Mouse (Mus musculus) mesoderm, embryonic 11.5 days (tissue): ENCODE measurements around the gene Fhdc1.

Experiments
- DNase-seq: peaks from one replicate; pipeline ENCODE4 v3.0.0-alpha.2; 2012; ENCODE audit warnings: low read depth, low spot score

Gene Fhdc1

DNA sequence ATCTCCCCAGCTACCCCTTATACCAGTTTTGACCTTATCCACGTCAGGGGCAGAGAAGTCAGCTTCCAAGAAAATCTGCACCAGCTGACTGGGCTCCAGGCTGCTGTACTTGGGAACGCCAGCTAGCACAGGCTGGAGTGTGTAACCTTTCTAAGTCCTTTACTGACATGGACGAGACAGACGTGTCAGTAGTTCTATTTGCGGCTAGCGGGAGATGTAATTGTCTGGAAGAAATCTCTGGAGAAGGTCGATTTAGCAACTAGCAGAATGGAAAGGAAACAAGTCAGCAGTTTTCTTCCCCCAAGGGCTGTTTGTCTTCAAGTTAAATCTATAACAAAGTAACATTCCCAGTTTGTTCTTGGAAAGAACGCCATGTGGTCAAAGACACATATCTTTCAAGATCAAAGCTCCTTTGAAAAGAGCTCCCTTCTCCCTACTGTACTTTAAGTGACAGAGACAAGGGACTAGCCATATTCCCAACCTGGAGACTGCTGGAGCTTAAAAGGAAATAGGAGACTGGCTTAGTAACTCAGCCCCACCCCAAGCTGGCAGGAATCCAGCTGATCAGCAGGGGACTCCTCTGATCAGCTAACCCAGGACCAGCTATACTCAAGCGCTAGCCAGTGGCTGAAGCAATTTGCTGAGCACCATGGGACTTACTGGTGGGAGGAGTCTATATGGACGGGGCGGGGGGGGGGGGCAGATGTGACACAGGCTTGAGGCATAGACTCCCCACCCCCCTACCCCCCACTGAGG is 44.8 kb downstream of the Fhdc1 start:
- peak; percentile 78 for DNase-seq

DNA sequence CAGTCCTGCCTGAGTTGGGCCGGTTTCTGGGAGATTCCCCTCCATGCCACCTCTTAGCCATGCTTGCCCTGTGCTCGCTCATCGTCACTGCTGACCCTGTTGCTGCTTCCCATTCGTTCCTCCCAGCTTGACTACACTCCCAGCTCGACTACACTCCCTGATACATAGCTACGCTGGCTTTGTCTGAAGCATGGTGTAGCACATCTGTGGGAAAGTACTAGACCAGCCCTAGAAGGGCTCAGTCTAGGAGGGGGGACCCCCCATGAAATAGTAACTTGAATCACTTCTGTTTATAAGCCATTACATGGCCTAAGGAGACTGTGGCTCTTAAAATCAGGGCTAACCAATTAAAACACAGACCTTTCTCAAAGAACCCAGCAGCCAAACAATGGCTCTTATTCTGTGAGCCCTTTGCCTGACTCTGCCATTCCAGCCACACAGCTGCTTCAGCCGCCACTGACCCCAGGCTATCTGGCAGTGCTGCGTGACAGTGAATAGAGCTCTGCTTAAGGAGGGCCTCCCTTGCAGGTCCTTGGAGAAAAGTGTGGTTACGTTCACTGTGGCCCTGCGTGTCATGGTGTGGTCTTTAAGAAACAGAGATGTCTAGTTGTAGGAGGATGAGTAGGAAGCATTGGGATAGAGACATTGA is 47.3 kb downstream of the Fhdc1 start:
- no peak for DNase-seq

DNA sequence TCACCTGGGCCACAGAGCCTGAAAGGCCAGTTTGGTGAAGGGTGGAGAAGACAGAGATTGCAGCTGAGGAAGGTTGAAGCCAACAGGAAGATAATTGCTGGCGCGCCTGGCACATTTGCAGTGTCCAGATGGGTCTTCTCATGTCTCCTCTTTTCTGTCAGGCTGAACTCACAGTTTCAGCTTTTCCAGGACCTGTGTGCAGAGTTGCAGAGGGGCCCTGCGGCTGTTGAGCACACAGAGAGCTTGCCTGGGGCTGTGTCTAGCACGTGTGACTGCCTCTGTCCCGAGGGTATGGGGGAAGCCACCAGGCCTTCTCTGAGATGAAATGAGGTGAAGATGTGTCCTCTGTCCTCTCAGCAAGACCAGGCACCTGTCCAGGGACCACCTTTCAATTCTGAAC is 49.0 kb downstream of the Fhdc1 start:
- no peak for DNase-seq

DNA sequence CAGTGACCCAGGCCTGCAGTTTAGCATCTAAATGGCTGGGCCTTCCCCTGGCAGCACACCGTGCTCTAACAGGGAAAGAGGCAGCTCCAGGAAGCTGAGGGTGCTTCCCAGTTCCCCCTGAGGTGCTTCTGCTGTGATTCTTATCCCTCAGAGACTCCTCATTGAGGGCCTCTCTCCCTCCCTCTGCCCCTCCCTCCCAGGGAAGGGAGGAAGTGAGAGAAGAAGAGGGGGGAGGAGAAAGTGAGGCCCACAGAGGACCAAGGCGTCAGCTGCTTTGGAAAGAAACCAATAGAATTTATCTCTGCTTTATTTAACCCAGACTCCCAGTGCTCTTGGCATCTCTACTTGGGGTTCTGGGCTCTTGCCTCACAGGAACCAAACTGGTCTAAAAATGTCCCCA is 50.1 kb downstream of the Fhdc1 start:
- no peak for DNase-seq

DNA sequence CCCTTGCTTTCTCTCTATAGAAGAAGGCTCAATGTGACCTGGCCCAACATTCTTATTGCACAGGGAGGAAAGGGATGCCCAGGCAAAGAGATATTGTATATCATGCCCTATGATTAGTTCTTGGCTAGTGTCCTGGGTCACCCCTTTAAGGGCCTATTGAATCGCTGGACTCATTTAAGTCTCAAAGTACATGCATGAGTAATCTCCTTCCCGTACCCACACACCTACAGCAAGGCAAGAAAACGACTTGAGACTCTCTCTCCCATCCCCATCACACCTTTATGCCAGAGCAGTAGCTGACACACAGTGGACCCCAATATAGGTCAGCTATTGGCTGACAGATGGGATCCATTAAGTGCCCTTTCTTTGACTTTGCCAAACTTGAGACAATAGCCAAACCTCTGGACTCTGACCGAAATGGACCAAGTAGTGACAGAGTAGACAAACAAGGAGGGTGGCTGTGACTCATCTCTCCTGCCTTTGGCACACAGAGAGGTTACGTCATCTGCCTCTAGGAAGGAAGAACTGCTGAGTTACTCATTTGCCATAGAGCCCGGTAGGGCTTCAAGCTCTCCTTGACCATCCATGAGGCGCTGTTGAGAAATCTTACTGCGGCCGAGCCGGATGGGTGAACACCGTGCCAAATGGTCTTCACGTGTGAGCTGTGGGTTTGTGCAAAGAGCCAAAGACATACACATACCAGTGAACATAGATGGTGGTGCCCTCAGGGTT is 51.1 kb downstream of the Fhdc1 start:
- DNase-seq = no peak

DNA sequence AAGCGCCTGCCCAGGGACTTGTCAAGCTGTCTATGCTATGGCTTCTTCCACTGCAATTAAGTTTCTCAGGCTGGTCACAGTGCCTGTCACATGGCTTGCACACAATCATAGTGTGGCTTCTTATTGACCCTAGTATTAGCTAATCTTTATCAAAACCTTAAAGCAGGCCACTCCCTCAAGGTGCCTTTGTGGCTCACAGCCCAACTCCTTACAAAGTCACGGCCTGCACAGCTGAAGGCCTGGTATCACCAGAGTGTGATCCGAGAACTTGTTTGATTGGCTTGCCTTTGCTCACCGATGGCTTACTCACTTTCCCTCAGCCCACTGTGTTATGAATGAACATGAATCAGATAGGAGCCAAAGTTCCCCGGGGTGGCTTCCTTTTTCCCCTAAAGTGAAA is 52.5 kb downstream of the Fhdc1 start:
- DNase-seq = no peak

DNA sequence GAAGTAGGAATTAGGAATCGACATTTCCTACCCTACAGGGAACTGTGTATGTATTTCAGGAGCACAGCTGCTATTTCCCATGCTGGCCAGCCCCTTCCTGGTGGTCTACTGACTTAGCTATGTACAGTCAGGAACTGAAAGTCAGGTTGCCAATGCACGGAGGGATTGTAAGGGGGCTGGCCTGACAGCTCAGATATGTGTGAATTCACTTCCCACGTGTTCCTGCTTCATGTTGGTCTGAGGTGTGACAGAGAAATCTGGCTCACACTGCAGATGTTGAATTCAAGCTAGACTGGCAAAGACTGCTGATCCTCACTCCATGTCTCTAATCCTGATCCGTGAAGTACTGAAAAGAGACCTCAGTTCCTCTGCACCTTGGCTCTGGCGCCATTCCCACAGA is 57.9 kb downstream of the Fhdc1 start:
- no peak for DNase-seq

DNA sequence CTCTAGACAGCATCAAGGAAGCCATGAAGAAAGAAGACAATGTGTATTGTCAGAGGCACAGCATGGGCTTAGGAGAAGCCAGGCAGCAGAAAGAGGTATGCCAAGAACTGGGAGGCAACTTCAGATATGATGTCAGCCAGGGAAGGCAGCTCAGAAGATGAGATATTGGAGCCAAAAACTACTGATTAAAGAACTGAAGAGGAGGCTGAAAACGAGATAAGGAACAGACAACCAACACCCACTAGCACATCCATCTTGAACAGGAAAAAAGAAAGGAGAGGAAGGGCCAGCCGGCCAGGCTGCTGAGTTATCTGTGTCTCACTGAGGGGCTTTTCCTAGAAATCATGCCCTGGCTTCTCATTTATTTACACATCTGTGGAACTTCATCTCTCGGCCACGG is 66.4 kb downstream of the Fhdc1 start:
- DNase-seq = no peak

DNA sequence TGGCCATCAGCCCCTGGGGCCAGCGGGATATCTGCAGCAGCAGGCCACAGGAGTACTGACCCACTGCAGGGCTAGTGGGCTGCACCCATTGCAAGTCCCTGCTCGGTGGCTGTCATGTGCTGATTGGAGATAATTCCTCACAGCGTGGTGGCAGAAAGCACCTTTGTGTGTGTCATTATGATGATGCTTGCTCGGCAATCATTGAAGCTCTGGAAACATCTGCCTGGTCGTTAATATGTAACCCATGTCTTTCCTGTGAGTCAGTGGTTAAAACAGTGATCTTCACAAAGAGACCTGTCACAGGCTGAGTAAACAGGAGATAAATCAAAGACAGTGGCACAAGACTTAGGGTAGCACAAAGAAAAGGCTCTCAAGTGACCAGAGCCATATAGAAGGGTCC is 67.3 kb downstream of the Fhdc1 start:
- DNase-seq = no peak

DNA sequence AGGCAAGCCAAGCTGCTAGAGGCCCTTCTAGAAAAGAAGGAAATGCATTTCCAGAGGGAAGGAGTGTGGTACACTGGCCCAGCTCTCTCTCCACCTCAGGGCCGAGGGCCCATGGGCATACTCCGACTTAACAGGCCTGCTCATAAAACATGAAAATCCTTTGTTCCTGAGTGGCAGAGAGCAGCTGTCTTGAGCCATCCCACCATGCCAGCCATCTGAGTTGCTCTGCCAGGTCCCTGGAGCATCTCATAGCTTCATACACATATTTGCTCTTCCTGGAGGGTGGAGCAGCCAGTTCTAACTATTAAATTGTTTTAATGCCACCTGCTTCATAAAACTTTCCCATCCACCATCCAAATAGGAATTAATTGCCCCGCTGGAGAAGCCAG is 70.8 kb downstream of the Fhdc1 start:
- no peak for DNase-seq

DNA sequence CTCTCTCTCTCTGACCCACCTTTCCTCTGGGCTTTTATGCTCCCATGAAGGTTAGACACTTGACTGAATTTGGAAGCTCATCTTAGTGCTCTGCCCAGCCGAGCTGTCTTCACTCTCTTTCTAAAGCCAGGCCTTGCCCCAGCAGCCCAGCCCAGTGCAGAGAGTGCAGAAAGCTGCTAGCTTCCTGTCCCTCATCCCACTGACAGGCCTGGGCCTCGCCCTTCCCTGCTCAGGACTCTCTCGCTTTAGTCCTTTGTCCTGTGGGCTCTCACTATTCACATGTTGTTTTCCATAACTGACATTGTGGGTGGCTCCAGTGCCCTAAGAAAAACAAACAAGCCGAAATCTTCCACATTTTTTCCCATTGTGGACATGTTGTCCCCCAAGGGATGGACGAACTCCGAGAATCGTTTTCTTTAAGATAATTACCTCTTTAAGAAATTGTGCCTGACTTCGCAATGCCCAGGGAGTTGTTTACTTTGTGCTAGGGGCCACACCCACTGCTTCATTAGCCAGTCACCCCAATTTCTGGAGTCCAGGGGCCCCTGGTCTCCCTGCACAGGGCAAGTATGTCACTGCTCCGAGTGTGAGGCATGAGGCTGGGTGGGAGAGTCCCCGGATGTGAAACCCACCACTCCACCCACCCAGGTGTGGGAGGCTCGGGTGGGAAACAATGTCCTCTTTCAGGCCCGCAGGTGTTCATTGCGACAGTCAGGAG is 71.3 kb downstream of the Fhdc1 start:
- DNase-seq = no peak

DNA sequence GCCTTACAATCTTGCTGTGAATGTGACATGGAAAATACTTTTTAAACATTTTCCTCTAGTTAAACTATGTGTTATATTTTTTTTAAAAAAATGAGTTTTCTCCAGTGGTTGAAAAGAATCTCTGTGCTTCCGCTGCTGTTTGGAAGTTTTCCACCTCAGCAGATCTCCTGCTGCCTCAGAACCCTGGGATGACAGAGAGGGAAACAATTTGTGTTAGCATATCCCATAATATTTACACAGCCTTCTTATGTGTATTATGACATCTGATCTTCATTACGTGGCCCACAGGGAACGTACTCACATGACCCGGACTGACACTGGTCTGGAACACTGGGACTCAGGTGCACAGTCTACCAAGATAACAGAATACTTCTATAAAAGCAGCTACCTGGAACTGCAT is 74.7 kb downstream of the Fhdc1 start:
- DNase-seq = no peak

DNA sequence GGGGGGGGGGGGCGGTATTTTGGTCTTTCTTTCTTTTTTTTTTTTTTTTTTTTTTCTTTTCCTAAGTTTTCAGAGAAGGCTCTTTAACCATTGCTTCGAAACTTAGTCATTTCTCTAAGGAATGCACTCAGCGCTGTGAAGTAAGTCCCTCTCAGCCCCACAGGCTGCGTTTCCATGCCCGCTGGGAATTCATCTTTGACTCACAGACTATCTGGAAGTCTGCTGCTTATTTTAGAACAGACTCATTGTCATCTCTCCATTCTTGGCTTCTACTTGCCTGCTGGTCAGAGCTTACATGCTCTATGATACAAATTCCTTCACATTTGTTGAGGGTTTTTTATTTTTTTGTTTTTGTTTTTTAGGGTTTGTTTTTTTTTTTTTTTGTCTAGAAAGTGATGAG is 76.8 kb downstream of the Fhdc1 start:
- DNase-seq = no peak

DNA sequence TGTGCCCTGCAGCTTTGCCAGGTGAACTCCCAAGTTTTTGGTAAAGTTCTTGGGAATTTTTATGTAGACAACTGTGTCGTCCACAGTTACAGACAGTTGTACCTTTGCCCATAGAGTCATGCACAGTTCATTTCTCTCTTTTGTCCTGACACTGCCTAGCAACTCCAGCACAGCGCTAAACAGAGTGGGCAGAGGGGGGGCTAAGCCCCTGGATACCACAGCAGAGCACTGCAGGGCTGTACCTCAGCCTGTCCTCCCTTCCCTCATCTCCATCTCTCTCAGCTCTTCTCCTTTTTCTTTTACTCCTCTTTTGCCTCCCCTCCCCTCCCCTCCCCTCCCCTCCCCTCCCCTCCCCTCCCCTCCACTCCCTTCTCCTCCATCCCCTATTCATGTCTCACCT is 77.5 kb downstream of the Fhdc1 start:
- DNase-seq = no peak

DNA sequence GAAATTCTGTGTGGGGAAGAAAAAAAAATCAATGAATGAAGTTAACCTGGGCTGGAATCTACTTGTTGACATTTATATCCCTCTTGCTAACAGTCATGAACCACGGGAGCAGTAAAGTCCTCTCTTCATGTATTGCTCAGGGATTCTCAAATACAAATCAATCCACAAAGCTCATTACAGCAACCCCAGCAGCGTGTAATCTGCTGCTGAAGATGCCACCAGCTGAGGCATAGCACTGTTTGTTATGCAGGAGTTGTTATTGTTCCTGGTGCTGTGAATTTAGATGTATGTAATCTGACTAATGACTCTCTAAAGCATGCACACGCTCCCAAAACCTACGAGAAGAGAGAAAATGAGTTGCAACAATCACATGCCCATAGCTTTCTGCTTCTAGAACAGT is 82.3 kb downstream of the Fhdc1 start:
- no peak for DNase-seq

DNA sequence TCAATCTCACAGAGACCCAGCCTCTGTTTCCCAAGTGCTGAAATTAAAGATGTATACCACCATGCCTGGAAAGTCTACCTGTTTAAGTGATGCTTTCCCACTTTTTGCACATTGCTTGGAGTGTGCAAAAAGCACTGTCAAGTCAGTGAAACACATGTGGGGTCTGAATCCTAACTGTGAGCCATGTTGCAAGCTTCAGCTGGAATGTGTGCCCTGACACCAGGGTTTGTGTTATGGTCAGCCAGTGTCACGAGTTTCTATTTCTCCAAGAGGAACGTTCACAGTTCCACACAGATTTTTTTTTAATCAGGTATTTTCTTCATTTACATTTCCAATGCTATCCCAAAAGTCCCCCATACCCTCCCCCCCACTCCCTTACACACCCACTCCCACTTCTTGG is 84.0 kb downstream of the Fhdc1 start:
- DNase-seq = no peak

DNA sequence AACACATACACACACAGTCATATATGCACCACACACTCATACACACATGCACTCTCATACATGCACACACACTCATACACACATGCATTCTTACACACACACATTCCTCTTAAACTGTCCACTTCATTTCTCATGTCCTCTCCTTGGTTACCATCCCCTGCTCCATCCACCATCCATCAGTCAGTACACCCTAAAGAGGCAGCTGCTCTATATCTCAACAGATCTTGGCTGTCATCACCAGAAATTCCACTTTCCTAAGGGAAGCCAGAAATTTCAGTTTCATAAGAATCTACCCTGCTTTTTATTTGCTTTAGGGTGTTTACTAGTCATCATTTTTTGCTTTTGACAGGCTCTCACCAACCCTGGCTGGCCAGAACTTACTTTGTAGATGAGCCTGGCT is 84.4 kb downstream of the Fhdc1 start:
- no peak for DNase-seq

DNA sequence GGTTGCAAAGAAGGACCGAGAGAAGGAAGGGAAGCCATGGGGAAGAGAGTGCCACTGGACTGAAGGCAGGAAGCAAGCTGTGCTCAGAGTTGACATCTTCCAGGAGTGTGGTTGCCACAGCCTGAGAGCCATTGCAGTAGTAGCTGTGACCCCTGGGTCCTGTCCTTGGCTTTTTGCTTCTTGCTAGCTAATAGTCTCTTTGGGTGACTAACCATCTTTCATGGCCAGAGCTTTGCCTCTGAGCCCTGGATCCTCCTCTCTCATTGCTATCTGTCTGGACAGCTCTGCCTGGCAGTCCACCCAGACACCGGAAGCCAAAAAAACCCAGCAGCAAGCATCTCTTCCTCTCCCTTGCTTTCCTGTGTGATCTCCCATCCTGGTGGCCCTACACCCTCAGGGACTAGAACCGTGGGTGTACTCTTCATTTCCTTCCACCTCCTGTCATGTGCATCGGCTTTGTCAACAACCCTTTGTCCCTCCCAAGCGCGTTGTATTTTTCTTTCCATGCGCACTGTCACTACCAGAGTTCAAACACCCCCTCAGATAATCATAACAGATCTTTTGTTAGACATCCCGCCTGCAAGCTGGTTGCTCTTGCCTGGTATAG is 85.3 kb downstream of the Fhdc1 start:
- no peak for DNase-seq
